Mouse (Mus musculus) testis, postnatal 10 days (tissue): ENCODE results near the gene Kap.
A peak's percentile ranks its signal among the peaks of the same experiment; 100 is the strongest.
"Not testable (repeated sequence)": the region's sequence is repeated elsewhere in the genome, so short reads cannot be mapped to it uniquely, and the experiment has no call there.

Experiments used
- DNase-seq: peaks from one replicate; pipeline ENCODE4 v3.0.0; 2021; ENCODE audit warnings: low spot score

The Kap gene

GRCm38 (mm10) chr6:133853526-133853925 lies at the start of gene Kap:
Gene Kap, minus strand, starts transcription at chr6:133853762.
- no peak for DNase-seq

- DNase-seq, result no peak
Measured at GRCm38 (mm10) chr6:133885871-133886415, 32.4 kb upstream of the Kap start.

GRCm38 (mm10) chr6:133883446-133883985 lies 30.0 kb upstream of the Kap start:
- DNase-seq, result no peak

- peak; percentile 51 for DNase-seq
Measured at GRCm38 (mm10) chr6:133875906-133876462, 22.4 kb upstream of the Kap start.

GRCm38 (mm10) chr6:133872667-133873066 lies 19.1 kb upstream of the Kap start:
- DNase-seq, result no peak

GRCm38 (mm10) chr6:133871131-133871530 lies 17.6 kb upstream of the Kap start:
- no peak for DNase-seq

- DNase-seq, result no peak
Measured at GRCm38 (mm10) chr6:133868381-133868780, 14.8 kb upstream of the Kap start.

- no peak for DNase-seq
Measured at GRCm38 (mm10) chr6:133855871-133856270, 2.3 kb upstream of the Kap start.

GRCm38 (mm10) chr6:133849359-133849758 lies 4.2 kb downstream of the Kap start:
- DNase-seq, result no peak

- DNase-seq, result not testable (repeated sequence)
Measured at GRCm38 (mm10) chr6:133848861-133849260, 4.7 kb downstream of the Kap start.

GRCm38 (mm10) chr6:133838296-133838995 lies 15.1 kb downstream of the Kap start:
- not testable (repeated sequence) for DNase-seq

GRCm38 (mm10) chr6:133812342-133812741 lies 41.2 kb downstream of the Kap start:
- DNase-seq, result peak; percentile 40
